Mouse (Mus musculus): Measurements from ENCODE around the gene LTO1. TPM values are rescaled to one million over a fixed set of nuclear protein-coding genes. Genes with fewer than 3 reads are reported as not detected.

The LTO1 gene
- polyA plus RNA-seq, 1 experiment from 2014 or later, result 17.1 TPM

DNA sequence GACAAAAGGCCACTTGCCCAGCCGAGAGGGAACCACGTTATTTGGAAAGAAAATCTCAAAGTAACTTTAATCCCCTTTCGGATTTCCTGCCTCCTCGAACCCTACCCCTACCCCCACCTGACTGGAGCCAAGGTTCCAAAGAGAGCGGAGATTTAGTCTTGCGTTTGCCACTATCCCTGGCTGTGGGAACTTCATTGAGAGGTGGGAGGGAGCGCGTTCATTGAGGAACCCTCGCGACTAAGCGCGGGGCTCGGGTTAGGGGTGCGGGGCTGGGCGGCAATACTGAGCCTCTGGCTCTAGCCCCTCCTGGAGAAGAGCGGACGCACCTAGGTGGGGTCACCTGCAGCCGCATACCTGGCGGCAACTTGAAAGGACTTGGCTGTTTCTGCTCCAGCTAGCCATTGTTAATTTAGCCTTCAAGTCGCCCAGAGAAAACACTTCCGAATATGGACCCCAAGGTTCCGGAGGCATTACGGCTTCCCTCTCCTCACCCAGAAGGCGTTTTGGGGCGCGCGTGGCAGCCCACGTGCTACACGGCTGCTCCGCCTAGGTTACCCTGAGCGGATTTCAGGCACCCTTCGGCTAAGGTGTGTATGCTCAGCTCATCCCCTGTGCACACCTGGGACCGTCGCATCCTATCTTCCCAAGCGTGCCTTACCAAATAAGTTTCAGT lies 27.3 kb downstream of the LTO1 start:
- DNase-seq (ENCODE audit: low spot score), result peak; percentile 34
- under 1% methylated on average over 35 of the region's 35 CpGs for WGBS

DNA sequence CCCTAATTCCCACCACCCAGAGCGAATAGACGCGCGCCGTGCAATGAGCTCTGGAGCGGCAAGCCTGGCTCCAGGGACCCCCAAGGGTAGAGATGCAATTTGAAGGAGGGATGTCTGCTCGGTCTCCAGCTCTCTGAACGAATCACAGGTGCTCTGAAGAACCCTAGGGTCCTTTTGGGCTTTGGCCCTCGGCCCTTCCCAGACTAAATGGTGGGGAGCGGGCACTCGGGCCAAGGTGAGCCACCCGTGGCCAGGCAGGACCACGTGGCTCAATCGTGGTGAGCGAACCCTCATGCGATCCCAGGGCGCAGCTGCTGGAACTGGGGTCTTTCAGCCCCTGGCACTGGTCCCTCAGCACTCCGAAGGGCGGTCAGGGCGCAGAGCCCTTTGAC lies 27.8 kb downstream of the LTO1 start:
- H3K9ac ChIP-seq (ENCODE audit: low read length), result peak overlapping the region; percentile 35; the same call in 1 of the 2 replicates
- no peak for ATAC-seq (ENCODE audit: low FRiP score, low TSS enrichment)
- DNase-seq (ENCODE audit: low spot score), result no peak

More for the DNA sequence above, 27.3 kb downstream of the LTO1 start:
- Histone ChIP-seq H3K27ac (replicated peaks) (peak overlapping the region; percentile 85), H3K9me3 (ENCODE audit: control insufficient read depth, low read length) (no peaks in the 10 kb centered on the region), H3K27me3 (ENCODE audit: control insufficient read depth, insufficient read depth, low read length) (peaks cover 4% of the 10 kb centered on the region; the same call in 1 of the 2 replicates), H3K4me3 (ENCODE audit: low read depth, low read length) (peak overlapping the region; percentile 54), H3K4me2 (replicated peaks; ENCODE audit: low read depth) (peak overlapping the region; percentile 98), H3K4me1 (replicated peaks; ENCODE audit: control insufficient read depth, insufficient read depth) (peaks cover 9% of the 10 kb centered on the region), H3K9ac (ENCODE audit: low read length) (no peak overlapping the region), H3K36me3 (ENCODE audit: control insufficient read depth, insufficient read depth, low read length) (no peaks in the 10 kb centered on the region)
- no peak for TF ChIP-seq CTCF (IDR thresholded peaks at IDR 0.05; ENCODE audit: low read depth)
- TF ChIP-seq EP300 (optimal IDR thresholded peaks at IDR 0.05), result no peak
- ATAC-seq (ENCODE audit: low FRiP score, low TSS enrichment), result 0 out of 2 replicates have a peak, but pooled peaks have one; percentile 8

DNA sequence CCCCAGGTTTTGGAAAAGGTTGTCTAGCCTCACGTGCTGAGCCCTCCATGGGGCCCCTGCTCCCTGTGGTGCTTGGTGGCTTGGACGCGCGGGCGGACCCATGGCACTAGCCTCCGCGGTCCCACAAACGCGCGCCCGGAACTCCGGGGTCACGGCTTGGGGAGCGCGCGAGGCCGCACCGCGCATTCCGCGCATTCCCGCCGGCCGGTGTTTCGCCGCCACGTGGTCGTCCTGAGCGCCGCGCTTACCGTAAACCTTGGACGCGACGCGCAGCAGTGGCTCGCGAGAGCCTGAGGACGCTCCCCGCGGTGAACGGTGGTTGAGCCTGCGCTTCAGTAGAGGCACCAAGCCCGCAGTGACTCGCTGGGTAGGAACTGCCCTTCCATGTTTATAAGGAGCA lies 28.4 kb downstream of the LTO1 start:
- under 1% methylated on average over 45 of the region's 45 CpGs for WGBS
- H3K4me1 ChIP-seq (replicated peaks; ENCODE audit: control insufficient read depth, insufficient read depth), result peaks cover 9% of the 10 kb centered on the region
- peak overlapping the region; percentile 98 for H3K4me2 ChIP-seq (replicated peaks; ENCODE audit: low read depth)
- DNase-seq (ENCODE audit: low spot score) (peak; percentile 84), ATAC-seq (ENCODE audit: low FRiP score, low TSS enrichment) (peak; percentile 62)
- no peaks in the 10 kb centered on the region for H3K36me3 ChIP-seq (ENCODE audit: control insufficient read depth, insufficient read depth, low read length)
- no peaks in the 10 kb centered on the region for H3K9me3 ChIP-seq (ENCODE audit: control insufficient read depth, low read length)
- no peak overlapping the region for H3K27ac ChIP-seq (replicated peaks)
- H3K4me3 ChIP-seq (ENCODE audit: low read depth, low read length), result peak overlapping the region; percentile 54
- TF ChIP-seq EP300 (optimal IDR thresholded peaks at IDR 0.05) (no peak), CTCF (IDR thresholded peaks at IDR 0.05; ENCODE audit: low read depth) (peak; percentile 62)
- peak overlapping the region; percentile 35 for H3K9ac ChIP-seq (ENCODE audit: low read length)
- peaks cover 4% of the 10 kb centered on the region; the same call in 1 of the 2 replicates for H3K27me3 ChIP-seq (ENCODE audit: control insufficient read depth, insufficient read depth, low read length)

More for the DNA sequence above, 27.8 kb downstream of the LTO1 start:
- 1% methylated on average over 20 of the region's 20 CpGs for WGBS
- Histone ChIP-seq H3K27ac (replicated peaks) (no peak overlapping the region), H3K4me1 (replicated peaks; ENCODE audit: control insufficient read depth, insufficient read depth) (peaks cover 9% of the 10 kb centered on the region), H3K4me2 (replicated peaks; ENCODE audit: low read depth) (peak overlapping the region; percentile 98), H3K9me3 (ENCODE audit: control insufficient read depth, low read length) (no peaks in the 10 kb centered on the region), H3K36me3 (ENCODE audit: control insufficient read depth, insufficient read depth, low read length) (no peaks in the 10 kb centered on the region), H3K4me3 (ENCODE audit: low read depth, low read length) (peak overlapping the region; percentile 54), H3K27me3 (ENCODE audit: control insufficient read depth, insufficient read depth, low read length) (peaks cover 4% of the 10 kb centered on the region; the same call in 1 of the 2 replicates)
- TF ChIP-seq EP300 (optimal IDR thresholded peaks at IDR 0.05) (no peak), CTCF (IDR thresholded peaks at IDR 0.05; ENCODE audit: low read depth) (no peak)

DNA sequence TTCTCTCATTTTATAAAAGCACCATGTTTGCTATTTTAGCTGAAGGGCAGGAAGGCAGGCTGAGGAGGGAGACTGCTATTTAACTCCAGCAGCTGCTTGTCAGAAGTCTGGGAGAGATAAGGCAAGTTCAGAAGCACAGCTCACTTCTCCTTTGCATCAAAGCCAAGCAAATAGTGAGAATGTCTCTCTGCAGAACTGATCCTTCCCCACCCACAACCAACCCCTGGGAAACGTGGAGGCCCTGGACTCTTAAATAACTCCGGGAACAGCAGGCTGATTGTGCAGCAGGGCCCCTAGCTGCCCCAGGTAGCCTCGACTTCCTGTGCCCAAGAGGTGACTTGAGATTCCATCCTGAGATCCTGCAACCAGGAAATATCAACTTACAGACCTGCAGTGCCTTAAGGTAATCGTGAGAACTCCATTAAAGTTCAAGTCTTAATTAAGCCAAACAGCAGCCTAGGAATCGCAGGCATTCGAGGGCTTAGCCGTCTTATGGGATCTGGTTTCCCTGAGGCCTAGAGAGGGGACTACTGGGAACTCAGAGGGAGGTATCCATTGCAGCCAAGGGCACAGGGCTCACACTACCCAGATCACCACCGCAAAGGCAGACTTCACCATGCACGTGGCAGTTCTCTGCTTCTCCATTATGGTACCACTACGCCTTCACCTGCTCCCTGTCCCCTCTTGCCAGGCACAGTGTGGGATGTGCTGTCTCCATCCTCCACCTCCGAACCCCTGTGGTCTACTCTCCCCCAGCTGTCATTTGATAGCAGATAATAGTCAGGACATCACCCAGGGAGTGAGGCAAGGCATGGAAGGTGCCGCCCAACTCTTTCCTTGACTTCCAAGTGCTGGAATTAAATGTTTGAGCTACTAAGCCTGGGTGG lies 43.9 kb downstream of the LTO1 start:
- H3K4me2 ChIP-seq (replicated peaks; ENCODE audit: low read depth), result no peak overlapping the region
- TF ChIP-seq CTCF (IDR thresholded peaks at IDR 0.05; ENCODE audit: low read depth) (no peak), EP300 (optimal IDR thresholded peaks at IDR 0.05) (no peak)
- no peak for DNase-seq (ENCODE audit: low spot score)
- no peaks in the 10 kb centered on the region for H3K4me1 ChIP-seq (replicated peaks; ENCODE audit: control insufficient read depth, insufficient read depth)
- no peak overlapping the region for H3K4me3 ChIP-seq (ENCODE audit: low read depth, low read length)
- H3K27me3 ChIP-seq (ENCODE audit: control insufficient read depth, insufficient read depth, low read length), result no peaks in the 10 kb centered on the region
- WGBS, result 41% methylated on average over 12 of the region's 12 CpGs
- H3K9ac ChIP-seq (ENCODE audit: low read length), result no peak overlapping the region
- no peak for ATAC-seq (ENCODE audit: low FRiP score, low TSS enrichment)
- no peaks in the 10 kb centered on the region for H3K9me3 ChIP-seq (ENCODE audit: control insufficient read depth, low read length)
- H3K36me3 ChIP-seq (ENCODE audit: control insufficient read depth, insufficient read depth, low read length), result no peaks in the 10 kb centered on the region
- H3K27ac ChIP-seq (replicated peaks), result no peak overlapping the region

DNA sequence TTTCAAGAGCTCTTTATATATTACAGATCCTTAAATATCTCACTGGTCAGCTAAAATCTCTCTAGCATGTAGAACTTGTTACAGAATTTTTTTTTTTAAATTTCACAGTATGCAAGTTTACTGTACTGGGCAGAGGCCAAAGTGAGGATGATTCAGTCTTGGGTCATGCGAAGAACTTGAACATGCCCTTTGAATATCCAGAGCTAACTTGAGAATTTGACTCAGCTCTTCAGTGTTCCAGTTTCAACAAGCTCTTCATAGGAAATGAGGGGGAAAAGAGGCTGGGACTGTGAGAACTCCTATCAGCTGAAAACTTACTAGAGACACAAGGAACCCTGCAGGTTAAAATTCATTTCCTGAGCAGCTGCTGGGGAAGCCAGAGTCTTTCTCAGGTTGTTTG lies 49.0 kb downstream of the LTO1 start:
- no peak for DNase-seq (ENCODE audit: low spot score)
- no peak for ATAC-seq (ENCODE audit: low FRiP score, low TSS enrichment)

More for the DNA sequence above, 49.0 kb downstream of the LTO1 start:
- WGBS, result 67% methylated on average over 1 of the region's 1 CpGs
- TF ChIP-seq EP300 (optimal IDR thresholded peaks at IDR 0.05) (no peak), CTCF (IDR thresholded peaks at IDR 0.05; ENCODE audit: low read depth) (no peak)
- no peak overlapping the region for H3K27ac ChIP-seq (replicated peaks)
- H3K36me3 ChIP-seq (ENCODE audit: control insufficient read depth, insufficient read depth, low read length), result no peaks in the 10 kb centered on the region
- H3K9me3 ChIP-seq (ENCODE audit: control insufficient read depth, low read length), result no peaks in the 10 kb centered on the region
- H3K27me3 ChIP-seq (ENCODE audit: control insufficient read depth, insufficient read depth, low read length), result no peaks in the 10 kb centered on the region
- no peak overlapping the region for H3K4me2 ChIP-seq (replicated peaks; ENCODE audit: low read depth)
- no peak overlapping the region for H3K4me3 ChIP-seq (ENCODE audit: low read depth, low read length)
- H3K9ac ChIP-seq (ENCODE audit: low read length), result no peak overlapping the region
- H3K4me1 ChIP-seq (replicated peaks; ENCODE audit: control insufficient read depth, insufficient read depth), result no peaks in the 10 kb centered on the region

Data from stomach, postnatal 0 days (tissue).